Mouse (Mus musculus): ENCODE data around the gene Kcnma1. TPM values are rescaled to one million over a fixed set of nuclear protein-coding genes. Genes with fewer than 3 reads are reported as not detected.

Kcnma1 gene
- polyA plus RNA-seq, 1 experiment from 2014 or later, result 1.1 TPM

DNA sequence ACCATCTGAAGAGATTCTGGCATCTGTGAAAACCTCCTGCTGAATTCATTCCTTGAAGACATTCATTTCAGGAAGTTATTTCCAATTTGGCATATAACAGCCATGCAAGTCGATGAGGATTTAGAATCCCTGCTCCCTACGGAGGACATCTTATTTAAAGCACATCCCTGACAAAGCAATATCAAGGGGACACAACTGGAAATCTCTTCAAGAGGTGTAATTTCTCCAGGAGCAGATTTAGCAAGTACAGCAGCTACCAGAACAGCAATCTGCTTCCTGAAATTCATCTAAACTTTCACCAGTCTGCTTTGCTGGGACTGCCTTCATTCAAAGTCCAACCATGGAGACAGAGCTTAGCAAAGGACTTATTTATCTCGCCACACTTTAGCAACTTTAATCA lies 433.0 kb downstream of the Kcnma1 start:
- WGBS, result 67% methylated on average over 3 of the region's 3 CpGs
- H3K4me3 ChIP-seq (ENCODE audit: low read depth, low read length), result no peak overlapping the region
- no peak overlapping the region for H3K4me2 ChIP-seq
- peaks cover 3% of the 10 kb centered on the region; the same call in 1 of the 2 replicates for H3K27me3 ChIP-seq (ENCODE audit: control insufficient read depth, insufficient read depth, low read length)
- DNase-seq (ENCODE audit: low spot score, missing footprints), result peak; percentile 75
- H3K27ac ChIP-seq (ENCODE audit: low read depth, low read length), result no peak overlapping the region
- H3K4me1 ChIP-seq (ENCODE audit: control insufficient read depth, insufficient read depth, low read length), result no peaks in the 10 kb centered on the region
- no peaks in the 10 kb centered on the region for H3K36me3 ChIP-seq (ENCODE audit: control insufficient read depth, insufficient read depth, low read length)
- ATAC-seq (ENCODE audit: low FRiP score), result no peak
- no peaks in the 10 kb centered on the region for H3K9me3 ChIP-seq (ENCODE audit: control insufficient read depth, low read length)
- no peak overlapping the region for H3K9ac ChIP-seq (ENCODE audit: low read length)

GRCm38 (mm10) chr14:23575951-23576350 lies 438.3 kb downstream of the Kcnma1 start:
- Histone ChIP-seq H3K4me2 (no peak overlapping the region), H3K4me3 (ENCODE audit: low read depth, low read length) (no peak overlapping the region), H3K9ac (ENCODE audit: low read length) (no peak overlapping the region), H3K27ac (ENCODE audit: low read depth, low read length) (no peak overlapping the region), H3K36me3 (ENCODE audit: control insufficient read depth, insufficient read depth, low read length) (no peaks in the 10 kb centered on the region), H3K4me1 (ENCODE audit: control insufficient read depth, insufficient read depth, low read length) (no peaks in the 10 kb centered on the region), H3K9me3 (ENCODE audit: control insufficient read depth, low read length) (no peaks in the 10 kb centered on the region), H3K27me3 (ENCODE audit: control insufficient read depth, insufficient read depth, low read length) (0 out of 2 replicates have a peak, but pooled peaks cover 3% of the 10 kb centered on the region)
- no peak for DNase-seq (ENCODE audit: low spot score, missing footprints)
- no peak for ATAC-seq (ENCODE audit: low FRiP score)
- 4% methylated on average over 2 of the region's 2 CpGs for WGBS

- ATAC-seq (ENCODE audit: low FRiP score) (no peak), DNase-seq (ENCODE audit: low spot score, missing footprints) (peak; percentile 8)
- Histone ChIP-seq H3K36me3 (ENCODE audit: control insufficient read depth, insufficient read depth, low read length) (no peaks in the 10 kb centered on the region), H3K4me1 (ENCODE audit: control insufficient read depth, insufficient read depth, low read length) (no peaks in the 10 kb centered on the region), H3K4me2 (no peak overlapping the region), H3K4me3 (ENCODE audit: low read depth, low read length) (no peak overlapping the region), H3K27ac (ENCODE audit: low read depth, low read length) (no peak overlapping the region), H3K9me3 (ENCODE audit: control insufficient read depth, low read length) (no peaks in the 10 kb centered on the region), H3K9ac (ENCODE audit: low read length) (no peak overlapping the region), H3K27me3 (ENCODE audit: control insufficient read depth, insufficient read depth, low read length) (no peaks in the 10 kb centered on the region)
- whole genome bisulfite sequencing, result 83% methylated on average over 4 of the region's 4 CpGs
Observed at GRCm38 (mm10) chr14:23574136-23574535, 440.2 kb downstream of the Kcnma1 start.

GRCm38 (mm10) chr14:23573385-23573784 lies 440.9 kb downstream of the Kcnma1 start:
- H3K4me2 ChIP-seq, result no peak overlapping the region
- no peaks in the 10 kb centered on the region for H3K9me3 ChIP-seq (ENCODE audit: control insufficient read depth, low read length)
- no peak overlapping the region for H3K4me3 ChIP-seq (ENCODE audit: low read depth, low read length)
- no peak for ATAC-seq (ENCODE audit: low FRiP score)
- H3K9ac ChIP-seq (ENCODE audit: low read length), result no peak overlapping the region
- no peaks in the 10 kb centered on the region for H3K36me3 ChIP-seq (ENCODE audit: control insufficient read depth, insufficient read depth, low read length)
- no peak overlapping the region for H3K27ac ChIP-seq (ENCODE audit: low read depth, low read length)
- DNase-seq (ENCODE audit: low spot score, missing footprints), result peak; percentile 70
- H3K4me1 ChIP-seq (ENCODE audit: control insufficient read depth, insufficient read depth, low read length), result no peaks in the 10 kb centered on the region
- 71% methylated on average over 3 of the region's 3 CpGs for WGBS
- H3K27me3 ChIP-seq (ENCODE audit: control insufficient read depth, insufficient read depth, low read length), result no peaks in the 10 kb centered on the region

DNA sequence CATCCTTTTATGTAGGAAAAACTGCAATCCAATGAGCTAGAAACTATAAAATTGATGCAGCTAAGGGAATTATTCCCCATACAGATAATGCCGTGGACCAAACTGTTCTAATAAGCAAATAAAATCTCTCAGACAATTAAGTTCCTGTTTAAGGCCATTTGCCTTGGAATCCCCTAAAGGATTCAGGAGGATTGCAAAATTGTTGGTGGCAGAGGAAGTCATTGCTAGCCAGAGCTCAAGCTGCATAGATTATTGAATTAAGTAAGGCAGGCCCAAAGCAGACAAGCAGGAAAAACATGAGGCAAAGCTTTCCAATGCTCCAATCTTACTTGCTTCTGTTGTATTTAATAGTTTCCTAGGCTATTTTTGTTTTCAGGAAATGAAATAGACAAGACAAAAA lies 441.5 kb downstream of the Kcnma1 start:
- Histone ChIP-seq H3K27me3 (ENCODE audit: control insufficient read depth, insufficient read depth, low read length) (no peaks in the 10 kb centered on the region), H3K4me3 (ENCODE audit: low read depth, low read length) (no peak overlapping the region), H3K4me1 (ENCODE audit: control insufficient read depth, insufficient read depth, low read length) (no peaks in the 10 kb centered on the region), H3K27ac (ENCODE audit: low read depth, low read length) (no peak overlapping the region), H3K4me2 (no peak overlapping the region), H3K36me3 (ENCODE audit: control insufficient read depth, insufficient read depth, low read length) (no peaks in the 10 kb centered on the region), H3K9ac (ENCODE audit: low read length) (no peak overlapping the region), H3K9me3 (ENCODE audit: control insufficient read depth, low read length) (no peaks in the 10 kb centered on the region)
- WGBS, result 60% methylated on average over 1 of the region's 1 CpGs
- peak; percentile 44 for DNase-seq (ENCODE audit: low spot score, missing footprints)
- no peak for ATAC-seq (ENCODE audit: low FRiP score)

- Histone ChIP-seq H3K4me2 (no peak overlapping the region), H3K27me3 (ENCODE audit: control insufficient read depth, insufficient read depth, low read length) (no peaks in the 10 kb centered on the region), H3K9ac (ENCODE audit: low read length) (no peak overlapping the region), H3K4me3 (ENCODE audit: low read depth, low read length) (no peak overlapping the region), H3K27ac (ENCODE audit: low read depth, low read length) (no peak overlapping the region), H3K4me1 (ENCODE audit: control insufficient read depth, insufficient read depth, low read length) (no peaks in the 10 kb centered on the region), H3K9me3 (ENCODE audit: control insufficient read depth, low read length) (no peaks in the 10 kb centered on the region), H3K36me3 (ENCODE audit: control insufficient read depth, insufficient read depth, low read length) (no peaks in the 10 kb centered on the region)
- WGBS, result 72% methylated on average over 1 of the region's 1 CpGs
- DNase-seq (ENCODE audit: low spot score, missing footprints) (peak; percentile 21), ATAC-seq (ENCODE audit: low FRiP score) (no peak)
Observed at GRCm38 (mm10) chr14:23570251-23570650, 444.0 kb downstream of the Kcnma1 start.

DNA sequence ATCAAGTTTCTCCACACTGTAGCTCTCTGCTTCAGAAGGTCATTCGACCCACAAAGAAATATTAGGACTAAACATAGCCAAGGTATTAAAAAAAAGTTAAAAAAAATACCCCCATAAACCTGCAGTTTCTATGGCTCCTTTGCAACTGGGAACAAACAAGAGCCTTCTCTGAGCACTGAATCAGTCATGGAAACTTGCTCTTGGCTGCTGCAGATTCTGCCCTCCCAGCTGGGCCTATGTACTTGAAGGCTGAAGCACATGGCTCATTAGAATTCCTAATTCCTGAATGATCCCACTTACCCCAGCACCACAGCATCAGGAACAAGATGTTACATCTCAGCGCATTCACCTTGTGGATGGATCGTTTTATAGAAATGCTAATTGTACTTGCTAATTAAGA lies 448.4 kb downstream of the Kcnma1 start:
- no peak overlapping the region for H3K4me2 ChIP-seq
- H3K27ac ChIP-seq (ENCODE audit: low read depth, low read length), result no peak overlapping the region
- no peaks in the 10 kb centered on the region for H3K36me3 ChIP-seq (ENCODE audit: control insufficient read depth, insufficient read depth, low read length)
- no peaks in the 10 kb centered on the region for H3K27me3 ChIP-seq (ENCODE audit: control insufficient read depth, insufficient read depth, low read length)
- WGBS, result 87% methylated on average over 3 of the region's 3 CpGs
- no peak for ATAC-seq (ENCODE audit: low FRiP score)
- H3K9me3 ChIP-seq (ENCODE audit: control insufficient read depth, low read length), result no peaks in the 10 kb centered on the region
- H3K4me3 ChIP-seq (ENCODE audit: low read depth, low read length), result no peak overlapping the region
- no peaks in the 10 kb centered on the region for H3K4me1 ChIP-seq (ENCODE audit: control insufficient read depth, insufficient read depth, low read length)
- no peak for DNase-seq (ENCODE audit: low spot score, missing footprints)
- H3K9ac ChIP-seq (ENCODE audit: low read length), result no peak overlapping the region

GRCm38 (mm10) chr14:23564474-23564873 lies 449.8 kb downstream of the Kcnma1 start:
- no peak overlapping the region for H3K9ac ChIP-seq (ENCODE audit: low read length)
- ATAC-seq (ENCODE audit: low FRiP score) (no peak), DNase-seq (ENCODE audit: low spot score, missing footprints) (no peak)
- no peak overlapping the region for H3K4me3 ChIP-seq (ENCODE audit: low read depth, low read length)
- 70% methylated on average over 7 of the region's 7 CpGs for WGBS
- H3K27me3 ChIP-seq (ENCODE audit: control insufficient read depth, insufficient read depth, low read length), result no peaks in the 10 kb centered on the region
- H3K9me3 ChIP-seq (ENCODE audit: control insufficient read depth, low read length), result no peaks in the 10 kb centered on the region
- H3K4me1 ChIP-seq (ENCODE audit: control insufficient read depth, insufficient read depth, low read length), result no peaks in the 10 kb centered on the region
- H3K36me3 ChIP-seq (ENCODE audit: control insufficient read depth, insufficient read depth, low read length), result no peaks in the 10 kb centered on the region
- no peak overlapping the region for H3K27ac ChIP-seq (ENCODE audit: low read depth, low read length)
- no peak overlapping the region for H3K4me2 ChIP-seq

GRCm38 (mm10) chr14:23563180-23563579 lies 451.1 kb downstream of the Kcnma1 start:
- Histone ChIP-seq H3K4me1 (ENCODE audit: control insufficient read depth, insufficient read depth, low read length) (no peaks in the 10 kb centered on the region), H3K9ac (ENCODE audit: low read length) (no peak overlapping the region), H3K4me2 (no peak overlapping the region), H3K27me3 (ENCODE audit: control insufficient read depth, insufficient read depth, low read length) (no peaks in the 10 kb centered on the region), H3K9me3 (ENCODE audit: control insufficient read depth, low read length) (no peaks in the 10 kb centered on the region), H3K36me3 (ENCODE audit: control insufficient read depth, insufficient read depth, low read length) (no peaks in the 10 kb centered on the region), H3K27ac (ENCODE audit: low read depth, low read length) (no peak overlapping the region), H3K4me3 (ENCODE audit: low read depth, low read length) (no peak overlapping the region)
- no peak for ATAC-seq (ENCODE audit: low FRiP score)
- DNase-seq (ENCODE audit: low spot score, missing footprints), result no peak
- WGBS, result 68% methylated on average over 2 of the region's 2 CpGs

- Histone ChIP-seq H3K27me3 (ENCODE audit: control insufficient read depth, insufficient read depth, low read length) (no peaks in the 10 kb centered on the region), H3K4me3 (ENCODE audit: low read depth, low read length) (no peak overlapping the region), H3K4me2 (no peak overlapping the region), H3K4me1 (ENCODE audit: control insufficient read depth, insufficient read depth, low read length) (no peaks in the 10 kb centered on the region), H3K27ac (ENCODE audit: low read depth, low read length) (no peak overlapping the region), H3K36me3 (ENCODE audit: control insufficient read depth, insufficient read depth, low read length) (no peaks in the 10 kb centered on the region), H3K9me3 (ENCODE audit: control insufficient read depth, low read length) (no peaks in the 10 kb centered on the region), H3K9ac (ENCODE audit: low read length) (no peak overlapping the region)
- 77% methylated on average over 2 of the region's 2 CpGs for WGBS
- ATAC-seq (ENCODE audit: low FRiP score) (no peak), DNase-seq (ENCODE audit: low spot score, missing footprints) (peak; percentile 61)
Observed at GRCm38 (mm10) chr14:23555647-23556046, 458.6 kb downstream of the Kcnma1 start.

Measured in midbrain, embryonic 11.5 days (tissue).